Mouse (Mus musculus) midbrain, embryonic 10.5 days (tissue): ENCODE measurements around the gene Dppa1. TPM values are rescaled to one million over a fixed set of nuclear protein-coding genes. Genes with fewer than 3 reads are reported as not detected.
A peak's percentile ranks its signal among the peaks of the same experiment; 100 is the strongest.
"Not testable (repeated sequence)": the region's sequence is repeated elsewhere in the genome, so short reads cannot be mapped to it uniquely, and the experiment has no call there.

Experiments
- DNase-seq: peaks from one replicate; pipeline ENCODE4 v3.0.0-alpha.2; 2017; ENCODE audit warnings: low spot score
- H3K27ac ChIP-seq: fragments of 300-500 bp; sonication (generic); replicated peaks from 2 replicates; pipeline ENCODE4 v1.5.1; 2016; ENCODE audit warnings: mild to moderate bottlenecking
- H3K27me3 ChIP-seq: fragments of 300-500 bp; sonication (generic); 2 replicates; pipeline ENCODE4 v1.6.1; 2016; ENCODE audit warnings: low read depth, mild to moderate bottlenecking; ENCODE audit not compliant: poor library complexity, severe bottlenecking
- H3K36me3 ChIP-seq: fragments of 300-500 bp; sonication (generic); 2 replicates; pipeline ENCODE4 v1.6.1; 2016; ENCODE audit warnings: mild to moderate bottlenecking, moderate library complexity
- H3K4me1 ChIP-seq: fragments of 300-500 bp; sonication (generic); 2 replicates; pipeline ENCODE4 v1.6.1; 2016
- H3K4me3 ChIP-seq: fragments of 300-500 bp; sonication (generic); 2 replicates; pipeline ENCODE4 v1.5.1; 2016; ENCODE audit warnings: mild to moderate bottlenecking, moderate library complexity
- H3K9me3 ChIP-seq: fragments of 300-500 bp; sonication (generic); replicated peaks from 2 replicates; pipeline ENCODE4 v1.6.1; 2016; ENCODE audit warnings: mild to moderate bottlenecking
- WGBS: fragments of 180-500 bp; shearing (Covaris S2); methylation state at CpG from one replicate; pipeline ENCODE4 v1.1.7; 2016; 5-methylcytosine and 5-hydroxymethylcytosine counted together
- polyA plus RNA-seq: library from polyadenylated mRNA; unstranded; fragments of >200 nt; fragmentation: Nextera tagmentation; extraction: Ambion mirVana; gene quantifications from 2 replicates; pipeline ENCODE4 v1.2.1, GENCODE M21; 2016

Dppa1 gene
- not detected in 2 replicates for polyA plus RNA-seq

- DNase-seq, result no peak
- no peaks in the 10 kb centered on the region for H3K9me3 ChIP-seq
- H3K4me3 ChIP-seq, result no peak within 1 kb of the TSS
- WGBS, result 69% methylated on average over 2 of the region's 2 CpGs
- H3K27me3 ChIP-seq, result no peaks in the 10 kb centered on the region
- H3K4me1 ChIP-seq, result no peaks in the 10 kb centered on the region; the same call in 1 of the 2 replicates
- no peaks in the 10 kb centered on the region for H3K36me3 ChIP-seq
- no peak within 1 kb of the TSS for H3K27ac ChIP-seq
These were observed at the start of gene Dppa1 for GRCm38 (mm10) chr11:46629211-46629795. Gene Dppa1 (minus strand): TSS chr11:46629261.

DNA sequence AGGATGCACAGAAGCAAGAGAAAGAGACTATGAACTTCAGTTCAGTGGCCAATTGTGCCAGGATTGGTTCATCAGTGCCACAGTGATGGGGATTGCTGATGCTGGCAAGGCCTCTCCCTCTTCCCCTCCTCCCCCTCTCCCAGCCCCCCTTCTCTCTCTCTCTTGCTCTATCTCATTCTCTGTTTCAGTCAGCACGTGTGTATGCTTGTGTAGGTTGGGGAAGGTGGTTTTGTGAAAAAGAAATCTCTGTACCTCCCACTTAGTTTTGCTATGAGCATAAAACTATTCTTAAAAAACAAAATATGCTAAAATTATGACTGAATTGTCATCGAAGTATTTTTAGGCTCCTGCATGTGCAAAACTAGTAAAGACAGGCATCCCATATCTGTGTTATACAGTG is 38.9 kb upstream of the Dppa1 start:
- Histone ChIP-seq H3K4me3 (no peak overlapping the region), H3K36me3 (no peaks in the 10 kb centered on the region), H3K9me3 (no peaks in the 10 kb centered on the region), H3K4me1 (no peaks in the 10 kb centered on the region), H3K27me3 (no peaks in the 10 kb centered on the region), H3K27ac (no peak overlapping the region)
- 82% methylated on average over 2 of the region's 2 CpGs for WGBS
- no peak for DNase-seq

- DNase-seq, result no peak
These were observed 38.0 kb upstream of the Dppa1 start for GRCm38 (mm10) chr11:46667105-46667504.

DNA sequence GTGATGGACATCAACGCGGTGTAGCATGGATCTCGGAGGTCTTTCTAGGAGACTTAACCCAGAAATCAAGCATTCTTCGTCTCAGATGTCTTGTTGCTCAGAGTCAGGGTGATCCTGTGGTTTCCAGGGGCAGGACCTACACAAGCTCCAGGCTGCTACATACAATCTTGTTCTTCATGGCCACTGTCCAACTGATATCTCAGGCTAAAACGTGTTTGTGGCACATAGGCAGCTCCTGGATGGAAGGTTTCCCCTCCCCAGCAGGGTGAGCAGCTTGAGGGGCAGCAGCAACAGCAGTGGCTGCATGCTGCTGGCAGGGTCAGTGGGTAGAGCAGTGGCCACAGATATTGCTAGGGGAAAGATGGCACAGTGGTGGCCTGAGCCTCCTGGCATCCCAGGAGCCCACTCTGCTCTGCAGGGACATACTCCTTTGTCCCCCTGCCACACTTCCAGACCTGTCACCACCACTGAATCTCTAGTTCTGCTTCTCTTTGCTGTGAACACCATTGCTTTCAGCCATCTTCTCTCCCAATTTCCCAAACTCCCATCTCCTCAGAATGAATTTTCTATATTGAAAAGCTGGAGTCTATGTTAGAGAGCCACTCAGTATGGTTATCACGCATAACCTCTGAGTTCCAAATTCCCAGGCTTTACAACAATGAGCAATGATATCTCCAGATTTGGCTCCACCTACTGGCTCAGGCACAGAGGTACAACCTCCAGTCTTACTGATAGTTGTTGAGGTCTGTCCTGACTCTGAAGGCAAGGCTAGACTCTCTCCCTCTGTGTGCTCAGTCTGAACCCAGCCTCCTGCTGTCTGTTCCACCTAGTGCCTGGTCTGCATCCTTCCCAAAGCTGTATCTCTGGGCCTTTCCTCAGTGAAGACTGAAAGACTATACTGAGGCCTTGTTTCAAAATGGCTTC is 36.8 kb upstream of the Dppa1 start:
- Histone ChIP-seq H3K4me3 (no peak overlapping the region), H3K9me3 (no peaks in the 10 kb centered on the region), H3K27ac (no peak overlapping the region), H3K27me3 (no peaks in the 10 kb centered on the region), H3K4me1 (no peaks in the 10 kb centered on the region), H3K36me3 (no peaks in the 10 kb centered on the region)
- 70% methylated on average over 6 of the region's 6 CpGs for WGBS
- peak; percentile 27 for DNase-seq

More at GRCm38 (mm10) chr11:46667105-46667504, 38.0 kb upstream of the Dppa1 start:
- no peak overlapping the region for H3K27ac ChIP-seq
- H3K4me3 ChIP-seq, result no peak overlapping the region
- no peaks in the 10 kb centered on the region for H3K4me1 ChIP-seq
- H3K27me3 ChIP-seq, result no peaks in the 10 kb centered on the region
- 93% methylated on average over 3 of the region's 3 CpGs for WGBS
- H3K9me3 ChIP-seq, result no peaks in the 10 kb centered on the region
- no peaks in the 10 kb centered on the region for H3K36me3 ChIP-seq

- no peak for DNase-seq
- WGBS, result 83% methylated on average over 4 of the region's 4 CpGs
- H3K4me1 ChIP-seq, result no peaks in the 10 kb centered on the region
- no peak overlapping the region for H3K27ac ChIP-seq
- no peaks in the 10 kb centered on the region for H3K27me3 ChIP-seq
- no peaks in the 10 kb centered on the region for H3K36me3 ChIP-seq
- no peak overlapping the region for H3K4me3 ChIP-seq
- no peaks in the 10 kb centered on the region for H3K9me3 ChIP-seq
These were observed 34.2 kb upstream of the Dppa1 start for GRCm38 (mm10) chr11:46663215-46663614.

DNA sequence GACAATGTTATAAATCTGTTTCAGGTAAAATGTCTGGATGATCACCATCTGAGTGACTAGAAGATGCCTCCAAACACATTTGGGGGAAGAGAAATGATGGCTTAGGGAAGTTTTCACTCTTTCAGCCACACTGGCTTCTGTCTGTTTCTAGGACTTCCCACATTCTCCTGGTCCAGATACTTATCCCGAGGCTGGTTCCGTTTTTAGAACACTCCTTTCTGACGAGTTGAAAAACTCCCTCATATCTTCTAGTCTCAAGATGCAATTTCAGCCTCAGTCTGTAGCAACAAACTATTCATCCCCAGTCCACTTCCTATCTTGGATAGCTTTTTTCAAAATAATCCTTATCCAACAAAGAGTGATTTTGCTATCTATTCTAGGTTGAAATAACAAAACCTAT is 23.4 kb upstream of the Dppa1 start:
- H3K9me3 ChIP-seq, result no peaks in the 10 kb centered on the region
- H3K4me1 ChIP-seq, result no peaks in the 10 kb centered on the region
- WGBS, result 89% methylated on average over 3 of the region's 3 CpGs
- no peaks in the 10 kb centered on the region for H3K27me3 ChIP-seq
- no peak for DNase-seq
- no peaks in the 10 kb centered on the region for H3K36me3 ChIP-seq
- no peak overlapping the region for H3K27ac ChIP-seq
- H3K4me3 ChIP-seq, result no peak overlapping the region

- not testable (repeated sequence) for H3K27ac ChIP-seq, H3K9me3 ChIP-seq, H3K4me1 ChIP-seq, H3K36me3 ChIP-seq, H3K4me3 ChIP-seq, H3K27me3 ChIP-seq, DNase-seq
- 29% methylated on average over 3 of the region's 3 CpGs for WGBS
These were observed 20.6 kb upstream of the Dppa1 start for GRCm38 (mm10) chr11:46649655-46650054.

DNA sequence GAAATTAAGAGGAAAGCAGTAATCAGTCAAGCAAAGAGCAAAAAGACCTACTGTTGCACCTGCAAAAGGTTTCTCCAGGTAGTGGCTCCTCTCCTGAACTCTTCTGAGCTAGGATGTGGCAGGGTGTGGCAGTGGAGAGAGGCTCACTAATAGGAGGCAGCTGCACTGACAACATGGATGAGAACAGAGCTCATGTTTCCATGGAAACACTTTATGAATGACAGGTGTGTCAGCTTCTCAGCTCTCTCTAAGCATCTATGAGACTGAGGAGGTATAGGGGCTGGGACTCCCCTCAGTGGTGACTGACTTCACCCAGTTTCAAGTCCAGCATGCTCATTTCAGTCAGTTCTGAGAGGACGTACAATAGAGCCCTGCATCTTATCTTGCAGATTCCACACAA is 15.8 kb upstream of the Dppa1 start:
- no peak for DNase-seq
- H3K9me3 ChIP-seq, result no peaks in the 10 kb centered on the region
- no peak overlapping the region for H3K4me3 ChIP-seq
- no peaks in the 10 kb centered on the region for H3K27me3 ChIP-seq
- H3K27ac ChIP-seq, result no peak overlapping the region
- H3K4me1 ChIP-seq, result no peaks in the 10 kb centered on the region
- 82% methylated on average over 1 of the region's 1 CpGs for WGBS
- no peaks in the 10 kb centered on the region for H3K36me3 ChIP-seq

DNA sequence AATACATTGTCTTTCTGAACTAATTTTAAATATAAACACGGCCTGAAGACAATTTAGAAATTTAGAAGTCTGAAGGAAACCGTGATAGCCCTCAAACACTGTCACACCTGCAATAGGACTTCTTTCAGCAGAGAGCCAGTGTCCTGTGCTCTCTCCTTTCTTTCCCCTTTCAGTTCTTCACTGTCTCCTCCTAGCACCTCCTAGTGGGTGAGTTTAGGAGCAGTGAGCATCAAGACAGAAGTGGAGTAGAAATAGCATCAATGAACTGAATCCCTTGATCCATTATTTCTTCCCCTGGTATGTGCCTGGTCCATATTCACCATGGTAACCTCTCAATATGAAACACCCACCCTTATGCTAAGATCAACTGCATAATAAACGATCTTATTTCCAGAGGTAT is 7.5 kb upstream of the Dppa1 start:
- DNase-seq, result no peak
- WGBS, result 81% methylated on average over 3 of the region's 3 CpGs
- H3K27me3 ChIP-seq, result no peaks in the 10 kb centered on the region
- H3K9me3 ChIP-seq, result no peaks in the 10 kb centered on the region
- H3K4me3 ChIP-seq, result no peak overlapping the region
- H3K27ac ChIP-seq, result no peak overlapping the region
- H3K36me3 ChIP-seq, result no peaks in the 10 kb centered on the region
- no peaks in the 10 kb centered on the region for H3K4me1 ChIP-seq

GRCm38 (mm10) chr11:46635516-46635915 is 6.5 kb upstream of the Dppa1 start:
- not testable (repeated sequence) for H3K4me1 ChIP-seq, H3K27ac ChIP-seq, H3K27me3 ChIP-seq, DNase-seq, H3K4me3 ChIP-seq, H3K36me3 ChIP-seq, H3K9me3 ChIP-seq
- 82% methylated on average over 4 of the region's 4 CpGs for WGBS

DNA sequence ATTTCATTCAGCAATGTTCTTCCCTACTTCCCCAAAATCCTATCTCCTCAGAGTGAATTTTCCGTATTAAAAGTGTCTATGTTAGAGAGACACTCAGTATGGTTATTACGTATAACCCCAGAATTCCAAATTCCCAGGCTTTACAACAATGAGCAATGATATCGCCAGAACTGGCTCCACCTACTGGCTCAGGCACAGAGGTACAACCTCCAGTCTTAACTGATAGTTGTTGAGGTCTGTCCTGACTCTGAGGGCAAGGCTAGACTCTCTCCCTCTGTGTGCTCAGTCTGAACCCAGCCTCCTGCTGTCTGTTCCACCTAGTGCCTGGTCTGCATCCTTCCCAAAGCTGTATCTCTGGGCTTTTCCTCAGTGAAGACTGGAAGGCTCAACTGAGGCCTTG is 2.6 kb upstream of the Dppa1 start:
- 36% methylated on average over 3 of the region's 3 CpGs for WGBS
- no peak overlapping the region for H3K27ac ChIP-seq
- H3K9me3 ChIP-seq, result no peaks in the 10 kb centered on the region
- H3K4me1 ChIP-seq, result no peaks in the 10 kb centered on the region; the same call in 1 of the 2 replicates
- peak; percentile 14 for DNase-seq
- H3K4me3 ChIP-seq, result no peak overlapping the region
- no peaks in the 10 kb centered on the region for H3K36me3 ChIP-seq
- H3K27me3 ChIP-seq, result no peaks in the 10 kb centered on the region

GRCm38 (mm10) chr11:46620414-46621168 is 8.5 kb downstream of the Dppa1 start:
- DNase-seq, result no peak
- H3K27me3 ChIP-seq, result no peaks in the 10 kb centered on the region
- no peak overlapping the region for H3K27ac ChIP-seq
- H3K9me3 ChIP-seq, result no peaks in the 10 kb centered on the region
- 74% methylated on average over 7 of the region's 7 CpGs for WGBS
- H3K4me3 ChIP-seq, result no peak overlapping the region
- H3K36me3 ChIP-seq, result no peaks in the 10 kb centered on the region
- no peaks in the 10 kb centered on the region for H3K4me1 ChIP-seq

- Histone ChIP-seq H3K4me1 (no peaks in the 10 kb centered on the region), H3K36me3 (no peaks in the 10 kb centered on the region), H3K27ac (no peak overlapping the region), H3K4me3 (no peak overlapping the region), H3K9me3 (no peaks in the 10 kb centered on the region), H3K27me3 (no peaks in the 10 kb centered on the region)
- WGBS, result 96% methylated on average over 1 of the region's 1 CpGs
- no peak for DNase-seq
These were observed 9.1 kb downstream of the Dppa1 start for GRCm38 (mm10) chr11:46619929-46620328.
